Mouse (Mus musculus) kidney, adult 2 months (tissue): ENCODE results near the gene Ctnnb1.

ENCODE experiments used
- CTCF ChIP-seq: fragments of 200-500 bp; conservative IDR thresholded peaks from 2 replicates; pipeline ENCODE4 v1.5.1; 2011; ENCODE audit warnings: low read depth, mild to moderate bottlenecking, control low read depth, low read length, moderate library complexity, mixed read lengths; ENCODE audit not compliant: insufficient read depth, insufficient read length
- POLR2A ChIP-seq: fragments of 200-500 bp; IDR thresholded peaks from one replicate; pipeline ENCODE4 v1.6.1; 2011; ENCODE audit warnings: low read depth, low read length, control low read depth

- TF ChIP-seq CTCF (no peak), POLR2A (no peak)
Observed at GRCm38 (mm10) chr9:120961466-120961865, 32.5 kb downstream of the Ctnnb1 start.
